Mouse (Mus musculus): ENCODE results near the gene Syne1. TPM values are rescaled to one million over a fixed set of nuclear protein-coding genes. Genes with fewer than 3 reads are reported as not detected.

Syne1 gene
- polyA plus RNA-seq, 1 experiment: 140 TPM

DNA sequence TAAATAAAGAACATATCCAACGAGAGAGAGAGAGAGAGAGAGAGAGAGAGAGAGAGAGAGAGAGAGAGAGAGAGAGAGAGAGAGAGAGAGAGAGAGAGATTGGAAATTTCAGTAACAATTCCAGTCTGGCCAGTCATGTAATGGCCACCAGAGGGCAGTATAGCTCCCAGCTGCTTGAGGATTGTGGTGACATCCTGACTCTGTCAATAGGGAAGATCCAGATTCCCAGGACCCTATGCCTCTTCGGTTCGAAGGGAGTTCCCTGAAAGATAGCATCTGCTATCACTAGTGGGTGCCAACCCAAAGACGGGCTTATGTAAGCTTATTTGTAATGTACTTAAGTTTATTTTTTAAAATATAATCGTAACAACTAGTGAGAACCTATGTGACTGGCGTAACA lies 71.2 kb downstream of the Syne1 start:
- 51% methylated on average over 6 of the region's 6 CpGs for WGBS
- TF ChIP-seq POLR2A (IDR thresholded peaks at IDR 0.05; ENCODE audit: insufficient read depth, low read depth, low read length): no peak
- no peak for TF ChIP-seq CTCF (IDR thresholded peaks at IDR 0.05; ENCODE audit: insufficient read depth, low read depth, low read length)
- Histone ChIP-seq H3K27ac (ENCODE audit: insufficient read depth, low read depth, low read length) (no peak overlapping the region), H3K4me1 (ENCODE audit: control insufficient read depth, insufficient read depth, low read length) (no peaks in the 10 kb centered on the region), H3K4me3 (ENCODE audit: insufficient read depth, low read depth, low read length) (no peak overlapping the region)

DNA sequence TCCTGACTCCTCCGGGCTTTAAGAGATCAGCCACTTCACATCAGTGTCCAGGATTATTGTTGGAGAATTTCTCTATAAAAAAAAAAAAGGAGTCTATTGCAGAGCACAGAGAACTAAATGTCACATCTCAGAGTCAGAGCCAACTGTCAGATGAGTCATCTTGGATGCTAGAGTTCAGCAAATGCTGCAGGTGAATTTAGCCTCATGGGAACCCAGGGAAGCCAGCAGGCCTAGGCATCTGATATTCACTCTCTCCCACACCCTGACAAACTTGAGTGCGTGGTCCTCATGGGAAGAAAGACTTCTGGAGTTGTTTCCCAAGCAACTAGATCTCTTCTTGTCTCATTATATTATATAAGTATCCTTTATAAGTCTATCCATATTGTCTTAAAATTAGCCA lies 82.6 kb downstream of the Syne1 start:
- TF ChIP-seq POLR2A (IDR thresholded peaks at IDR 0.05; ENCODE audit: insufficient read depth, low read depth, low read length): no peak
- no peak for TF ChIP-seq CTCF (IDR thresholded peaks at IDR 0.05; ENCODE audit: insufficient read depth, low read depth, low read length)
- WGBS: 74% methylated on average over 2 of the region's 2 CpGs
- no peak overlapping the region for H3K4me3 ChIP-seq (ENCODE audit: insufficient read depth, low read depth, low read length)

DNA sequence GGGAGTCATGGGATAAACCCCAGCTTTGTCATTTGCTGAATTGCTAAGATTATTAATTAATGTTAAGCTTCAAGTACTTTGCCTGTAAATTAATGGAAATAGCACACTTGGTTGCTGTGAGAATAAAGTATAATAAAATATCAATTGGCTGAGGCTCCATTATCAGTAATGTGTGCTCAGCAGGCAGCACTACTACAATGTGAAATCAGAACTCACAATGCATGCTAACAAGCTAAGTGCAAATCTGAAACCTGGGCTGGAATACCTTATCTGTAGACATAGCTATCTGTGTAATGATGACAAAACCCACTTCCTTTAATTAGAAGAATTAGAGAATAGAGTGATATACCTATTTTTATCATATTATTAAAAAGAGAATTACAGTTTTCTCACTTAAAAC lies 97.5 kb downstream of the Syne1 start:
- TF ChIP-seq POLR2A (IDR thresholded peaks at IDR 0.05; ENCODE audit: insufficient read depth, low read depth, low read length) (no peak), CTCF (IDR thresholded peaks at IDR 0.05; ENCODE audit: insufficient read depth, low read depth, low read length) (no peak)

More for the DNA sequence above, 82.6 kb downstream of the Syne1 start:
- no peak overlapping the region for H3K27ac ChIP-seq (ENCODE audit: insufficient read depth, low read depth, low read length)
- no peaks in the 10 kb centered on the region for H3K4me1 ChIP-seq (ENCODE audit: control insufficient read depth, insufficient read depth, low read length)

DNA sequence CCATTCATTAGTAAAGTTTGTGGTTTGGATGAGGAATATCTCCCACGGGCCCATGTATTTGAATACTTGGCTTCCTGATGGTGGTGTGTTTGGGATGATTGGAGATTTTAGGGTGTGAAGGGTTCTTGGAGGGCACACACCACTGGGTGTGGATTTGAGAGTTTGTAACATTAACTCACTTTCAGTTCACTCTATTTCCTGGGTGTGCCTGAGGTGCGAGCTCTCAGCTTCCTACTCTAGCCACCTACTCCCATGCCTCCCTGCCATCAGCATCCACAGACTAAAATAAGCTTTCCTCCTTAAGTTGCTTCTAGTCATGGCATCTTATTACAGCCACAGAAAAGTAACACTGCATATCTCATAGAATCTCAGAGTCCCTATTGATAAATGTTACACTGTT lies 101.3 kb downstream of the Syne1 start:
- Histone ChIP-seq H3K4me1 (ENCODE audit: control insufficient read depth, insufficient read depth, low read length) (no peaks in the 10 kb centered on the region), H3K27ac (ENCODE audit: insufficient read depth, low read depth, low read length) (no peak overlapping the region), H3K4me3 (ENCODE audit: insufficient read depth, low read depth, low read length) (no peak overlapping the region)
- WGBS: 84% methylated on average over 2 of the region's 2 CpGs
- TF ChIP-seq POLR2A (IDR thresholded peaks at IDR 0.05; ENCODE audit: insufficient read depth, low read depth, low read length) (no peak), CTCF (IDR thresholded peaks at IDR 0.05; ENCODE audit: insufficient read depth, low read depth, low read length) (no peak)

More for the DNA sequence above, 97.5 kb downstream of the Syne1 start:
- H3K4me1 ChIP-seq (ENCODE audit: control insufficient read depth, insufficient read depth, low read length): no peaks in the 10 kb centered on the region
- no peak overlapping the region for H3K4me3 ChIP-seq (ENCODE audit: insufficient read depth, low read depth, low read length)
- no peak overlapping the region for H3K27ac ChIP-seq (ENCODE audit: insufficient read depth, low read depth, low read length)

DNA sequence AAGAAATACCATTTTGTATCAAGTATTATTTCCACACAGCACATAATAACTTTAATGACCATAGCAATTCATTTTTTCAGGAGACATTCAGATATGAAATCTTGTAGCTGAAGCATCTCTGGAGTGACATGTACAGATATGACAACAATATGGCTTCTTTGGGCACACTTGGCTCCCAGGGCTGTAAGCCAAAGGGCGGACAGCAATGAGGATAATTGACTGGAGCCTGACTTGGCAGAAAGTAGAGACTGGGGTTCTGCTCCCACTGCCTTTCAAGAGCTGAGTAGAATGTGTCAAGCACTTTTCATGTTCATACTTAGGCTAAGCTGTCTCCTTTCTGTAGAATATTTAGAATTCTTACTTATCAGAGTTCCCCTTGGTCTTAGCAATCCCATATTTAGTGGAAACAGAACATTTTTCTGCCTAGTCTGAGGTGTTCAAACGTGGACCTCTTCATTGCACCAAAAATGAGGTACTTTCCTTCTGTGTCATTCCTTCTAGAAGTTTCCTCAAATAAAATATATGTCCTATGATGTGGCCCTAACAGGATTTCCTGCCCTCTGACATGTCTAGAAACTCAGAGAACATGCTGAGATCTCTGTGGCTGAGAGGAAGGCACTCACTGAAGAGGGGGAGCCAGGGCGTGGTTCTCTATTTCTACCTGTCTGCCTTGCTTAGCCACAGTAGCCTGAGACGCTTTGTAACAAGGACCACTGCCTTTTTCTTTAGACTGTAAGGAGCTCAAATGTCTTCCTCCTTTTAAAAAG lies 103.1 kb downstream of the Syne1 start:
- H3K4me3 ChIP-seq (ENCODE audit: insufficient read depth, low read depth, low read length): no peak overlapping the region
- WGBS: 76% methylated on average over 4 of the region's 4 CpGs
- no peak overlapping the region for H3K27ac ChIP-seq (ENCODE audit: insufficient read depth, low read depth, low read length)
- no peaks in the 10 kb centered on the region for H3K4me1 ChIP-seq (ENCODE audit: control insufficient read depth, insufficient read depth, low read length)
- TF ChIP-seq CTCF (IDR thresholded peaks at IDR 0.05; ENCODE audit: insufficient read depth, low read depth, low read length): no peak
- no peak for TF ChIP-seq POLR2A (IDR thresholded peaks at IDR 0.05; ENCODE audit: insufficient read depth, low read depth, low read length)

DNA sequence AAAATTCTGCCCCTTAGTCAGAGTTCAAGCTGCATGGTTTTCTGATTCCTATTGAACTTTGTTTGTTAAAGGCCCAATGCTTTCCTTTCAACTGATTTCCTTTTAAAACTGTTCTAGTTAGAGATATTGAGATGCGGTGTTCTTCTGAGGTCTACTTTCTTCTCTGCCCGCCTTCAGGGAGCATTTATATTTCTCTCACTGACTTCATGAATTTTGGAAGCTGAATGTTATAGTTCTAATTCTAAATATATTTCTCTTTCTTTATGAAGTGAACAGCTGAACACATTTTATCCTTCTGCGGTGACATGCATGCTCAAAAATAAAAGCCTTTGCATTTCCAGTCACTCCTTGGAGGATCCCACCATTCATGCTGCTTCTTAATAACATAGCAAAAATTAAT lies 106.0 kb downstream of the Syne1 start:
- no peak for TF ChIP-seq CTCF (IDR thresholded peaks at IDR 0.05; ENCODE audit: insufficient read depth, low read depth, low read length)
- TF ChIP-seq POLR2A (IDR thresholded peaks at IDR 0.05; ENCODE audit: insufficient read depth, low read depth, low read length): no peak
- WGBS: 86% methylated on average over 3 of the region's 3 CpGs
- H3K4me1 ChIP-seq (ENCODE audit: control insufficient read depth, insufficient read depth, low read length): no peaks in the 10 kb centered on the region
- H3K27ac ChIP-seq (ENCODE audit: insufficient read depth, low read depth, low read length): no peak overlapping the region
- no peak overlapping the region for H3K4me3 ChIP-seq (ENCODE audit: insufficient read depth, low read depth, low read length)

DNA sequence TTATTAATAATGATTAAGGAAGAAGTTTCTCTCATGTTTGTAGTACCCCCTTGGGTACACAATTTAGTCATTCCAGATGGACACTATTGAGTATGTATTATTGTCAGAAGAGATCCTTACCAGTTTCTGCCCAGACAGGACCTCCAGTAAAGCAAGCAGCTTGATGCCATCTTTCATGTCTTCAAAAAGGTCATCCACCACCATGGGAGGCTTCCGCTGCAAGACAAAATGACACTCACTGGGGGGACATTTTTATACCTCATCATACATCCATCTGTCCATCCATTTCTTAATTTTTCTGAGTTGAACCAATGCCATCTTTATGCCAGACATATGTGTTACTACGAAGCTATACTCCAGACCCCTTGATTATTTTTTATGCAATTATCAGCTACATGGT lies 108.3 kb downstream of the Syne1 start:
- H3K4me3 ChIP-seq (ENCODE audit: insufficient read depth, low read depth, low read length): no peak overlapping the region
- H3K27ac ChIP-seq (ENCODE audit: insufficient read depth, low read depth, low read length): no peak overlapping the region
- TF ChIP-seq POLR2A (IDR thresholded peaks at IDR 0.05; ENCODE audit: insufficient read depth, low read depth, low read length): no peak
- no peak for TF ChIP-seq CTCF (IDR thresholded peaks at IDR 0.05; ENCODE audit: insufficient read depth, low read depth, low read length)
- WGBS: 100% methylated on average over 2 of the region's 2 CpGs
- no peaks in the 10 kb centered on the region for H3K4me1 ChIP-seq (ENCODE audit: control insufficient read depth, insufficient read depth, low read length)

DNA sequence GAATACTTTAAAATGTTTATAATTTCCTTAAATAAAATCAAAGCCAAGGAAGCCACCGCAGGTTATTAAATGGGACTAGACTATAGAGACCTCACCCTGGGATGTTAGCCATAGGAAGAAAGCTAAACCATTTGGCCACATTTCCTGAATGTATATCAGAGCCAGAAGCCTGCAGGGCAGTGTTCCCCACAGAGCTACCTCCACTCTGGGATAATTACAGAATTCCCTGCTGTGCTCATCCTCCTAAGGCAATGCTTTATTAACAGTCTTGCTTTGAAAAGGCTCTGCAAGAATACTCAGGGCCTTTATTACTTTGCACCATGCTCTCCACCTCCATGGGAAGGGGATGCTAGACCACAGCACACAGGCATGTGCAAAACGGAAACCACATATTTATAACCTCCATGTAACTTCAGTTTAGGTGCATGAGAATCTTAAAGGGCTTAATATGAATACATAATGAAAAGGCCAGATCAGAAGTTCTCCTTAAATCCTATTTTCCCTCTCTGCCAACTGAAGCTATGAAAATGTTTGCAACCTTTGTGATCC lies 111.4 kb downstream of the Syne1 start:
- Histone ChIP-seq H3K4me1 (ENCODE audit: control insufficient read depth, insufficient read depth, low read length) (no peaks in the 10 kb centered on the region), H3K27ac (ENCODE audit: insufficient read depth, low read depth, low read length) (no peak overlapping the region), H3K4me3 (ENCODE audit: insufficient read depth, low read depth, low read length) (no peak overlapping the region)
- 39% methylated on average over 2 of the region's 2 CpGs for WGBS
- TF ChIP-seq CTCF (IDR thresholded peaks at IDR 0.05; ENCODE audit: insufficient read depth, low read depth, low read length): no peak

DNA sequence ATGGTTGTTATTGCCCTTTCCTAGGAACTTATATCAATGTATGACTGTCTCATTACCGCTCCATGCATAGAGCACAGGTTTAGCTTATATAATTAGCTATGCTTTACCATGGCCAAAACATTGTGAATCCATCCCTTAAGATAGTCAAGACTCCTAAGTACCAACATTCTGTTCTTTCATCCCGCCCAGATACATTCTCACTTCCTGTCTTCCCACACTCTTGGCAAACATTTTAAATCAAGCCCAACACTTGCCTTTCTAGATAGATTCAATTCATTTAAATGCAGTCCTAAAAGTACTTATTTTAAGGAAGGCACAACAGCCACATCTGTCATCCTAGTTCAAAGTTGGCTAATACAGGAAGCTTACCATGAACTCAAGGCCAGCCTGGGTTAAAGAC lies 113.5 kb downstream of the Syne1 start:
- 98% methylated on average over 2 of the region's 2 CpGs for WGBS
- Histone ChIP-seq H3K4me1 (ENCODE audit: control insufficient read depth, insufficient read depth, low read length) (no peaks in the 10 kb centered on the region), H3K4me3 (ENCODE audit: insufficient read depth, low read depth, low read length) (no peak overlapping the region), H3K27ac (ENCODE audit: insufficient read depth, low read depth, low read length) (no peak overlapping the region)
- TF ChIP-seq POLR2A (IDR thresholded peaks at IDR 0.05; ENCODE audit: insufficient read depth, low read depth, low read length): no peak
- TF ChIP-seq CTCF (IDR thresholded peaks at IDR 0.05; ENCODE audit: insufficient read depth, low read depth, low read length): no peak
